Mouse (Mus musculus): ENCODE data around the gene Dpyd. TPM values are rescaled to one million over a fixed set of nuclear protein-coding genes. Genes with fewer than 3 reads are reported as not detected.

Gene Dpyd
- polyA plus RNA-seq (2017; shearing (Covaris generic)) = not detected

DNA sequence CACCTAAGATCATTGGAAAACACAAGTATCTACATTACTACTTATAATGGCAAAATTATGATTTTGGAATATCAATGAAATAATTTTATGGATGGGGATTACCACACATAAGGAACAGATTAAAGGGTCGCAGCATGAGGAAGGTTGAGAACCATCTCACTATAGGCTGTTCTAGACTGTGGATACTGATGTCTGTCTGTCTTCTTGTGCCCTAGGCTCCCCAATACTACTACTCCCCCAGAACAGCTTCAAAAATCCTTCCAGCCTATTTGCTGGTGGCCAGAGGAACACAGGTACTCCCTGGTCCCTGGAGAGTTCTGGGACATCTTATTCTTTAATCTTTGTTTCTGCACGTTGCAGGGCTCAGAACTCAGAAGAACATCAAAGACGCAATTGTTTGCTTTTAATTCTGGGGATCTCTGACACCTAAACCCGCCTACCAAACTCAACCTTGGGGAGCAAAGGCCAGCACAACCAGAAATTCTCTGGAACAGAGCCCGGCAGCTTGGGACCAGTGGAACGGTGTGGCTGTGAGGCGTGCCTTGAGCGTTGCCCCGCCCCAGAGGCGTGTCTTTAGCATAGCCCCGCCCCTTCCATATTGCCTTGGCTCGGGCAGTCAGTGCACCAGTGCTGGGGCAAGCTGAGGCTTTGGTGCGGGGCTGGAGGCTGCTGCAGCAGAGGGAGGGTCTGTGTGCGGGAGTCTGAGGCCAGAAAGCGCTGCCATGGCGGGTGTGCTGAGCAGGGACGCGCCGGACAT, at the start of gene Dpyd:
TSS of gene Dpyd (plus strand) at position 576 of the 757 bp plus-strand sequence.

Measured in inflammation-experienced regulatory T-cells, adult 16 weeks (primary cell).